Mouse (Mus musculus) cerebellum, adult 2 months (tissue): ENCODE data around the gene Sh3rf3.

Experiments used
- CTCF ChIP-seq: fragments of 200-500 bp; IDR thresholded peaks from 2 replicates; pipeline ENCODE4 v1.5.1; 2011; ENCODE audit warnings: low read depth, mild to moderate bottlenecking, control low read depth, low read length, moderate library complexity, borderline replicate concordance; ENCODE audit not compliant: insufficient read depth
- POLR2A ChIP-seq: fragments of 200-500 bp; IDR thresholded peaks from 2 replicates; pipeline ENCODE4 v1.6.1; 2011; ENCODE audit warnings: low read length, control low read depth, borderline replicate concordance; ENCODE audit not compliant: insufficient read depth

- no peak for TF ChIP-seq CTCF
- TF ChIP-seq POLR2A: no peak
Observed at GRCm38 (mm10) chr10:58968236-58968635, 155.1 kb downstream of the Sh3rf3 start.
